Mouse (Mus musculus) kidney, embryonic 15.5 days (tissue): ENCODE results near the gene Cemip. TPM values are rescaled to one million over a fixed set of nuclear protein-coding genes. Genes with fewer than 3 reads are reported as not detected.

Experiments
- ATAC-seq: fragments of 200-750 bp; cut with Nextera tagmentation; replicated peaks from 2 replicates; pipeline ENCODE4 v1.8.0; 2017; ENCODE audit warnings: moderate TSS enrichment; ENCODE audit not compliant: low FRiP score
- H3K27ac ChIP-seq: fragments of 300-500 bp; sonication (generic); 2 replicates; pipeline ENCODE4 v1.5.1; 2015; ENCODE audit warnings: mild to moderate bottlenecking, inconsistent platforms
- H3K27me3 ChIP-seq: fragments of 300-500 bp; sonication (generic); 2 replicates; pipeline ENCODE4 v1.6.1; 2015; ENCODE audit warnings: inconsistent platforms
- H3K36me3 ChIP-seq: fragments of 300-500 bp; sonication (generic); 2 replicates; pipeline ENCODE4 v1.6.1; 2015; ENCODE audit warnings: inconsistent platforms
- H3K4me1 ChIP-seq: fragments of 300-500 bp; sonication (generic); 2 replicates; pipeline ENCODE4 v1.6.1; 2015; ENCODE audit warnings: inconsistent platforms
- H3K4me2 ChIP-seq: fragments of 300-500 bp; sonication (generic); 2 replicates; pipeline ENCODE4 v1.6.1; 2015; ENCODE audit warnings: moderate library complexity, mild to moderate bottlenecking, inconsistent platforms
- H3K4me3 ChIP-seq: fragments of 300-500 bp; sonication (generic); replicated peaks from 2 replicates; pipeline ENCODE4 v1.5.1; 2015; ENCODE audit warnings: mild to moderate bottlenecking, inconsistent platforms
- H3K9ac ChIP-seq: fragments of 300-500 bp; sonication (generic); 2 replicates; pipeline ENCODE4 v1.6.1; 2015; ENCODE audit warnings: mild to moderate bottlenecking, inconsistent platforms
- H3K9me3 ChIP-seq: fragments of 300-500 bp; sonication (generic); replicated peaks from 2 replicates; pipeline ENCODE4 v1.6.1; 2016; ENCODE audit warnings: inconsistent platforms
- WGBS: fragments of 180-500 bp; shearing (Covaris S2); methylation state at CpG from one replicate; pipeline ENCODE4 v1.1.7; 2015; ENCODE audit warnings: mixed read lengths; 5-methylcytosine and 5-hydroxymethylcytosine counted together
- polyA plus RNA-seq: library from polyadenylated mRNA; unstranded; fragments of >200 nt; fragmentation: Nextera tagmentation; extraction: Ambion mirVana; gene quantifications from 2 replicates; pipeline ENCODE4 v1.2.1, GENCODE M21; 2015

Gene Cemip
- polyA plus RNA-seq, 1 experiment from 2014 or later = 0.29 TPM

DNA sequence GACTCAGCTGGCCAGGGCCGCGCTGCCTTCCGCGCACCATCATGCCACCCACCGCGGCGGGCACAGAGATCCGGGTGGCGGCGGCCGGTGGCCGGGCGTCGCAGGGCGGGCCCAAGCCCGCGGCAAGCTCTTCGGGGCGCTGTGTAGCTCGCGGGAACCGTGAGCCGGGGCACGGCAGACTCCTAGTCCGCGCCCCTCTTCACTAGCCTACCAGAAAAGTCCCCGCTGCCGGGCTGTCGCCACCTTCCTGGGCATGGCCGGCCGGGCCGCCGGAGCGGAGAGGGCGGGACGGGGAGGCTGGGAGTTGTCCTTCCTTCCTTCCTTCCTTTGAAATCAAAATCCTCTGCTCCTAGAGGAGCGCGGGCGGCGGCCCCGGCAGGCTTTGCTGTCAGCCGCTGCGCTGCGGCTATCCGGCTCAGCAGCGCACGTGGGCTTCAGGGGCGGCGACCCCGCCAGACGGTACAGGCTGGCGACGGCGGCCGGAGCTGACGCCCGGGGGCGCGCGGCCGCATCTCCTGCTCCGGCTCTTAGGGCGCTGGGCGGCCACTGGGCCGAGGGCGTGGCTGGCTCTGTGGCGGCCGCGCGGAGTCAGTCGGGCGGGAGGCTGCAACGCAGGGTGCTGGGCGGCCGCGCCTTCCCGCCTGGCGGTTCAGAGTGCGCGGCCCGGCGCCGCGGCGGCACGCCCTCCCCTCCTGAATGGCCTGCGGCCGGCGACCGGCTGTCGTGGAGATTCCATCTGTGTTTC, 202.9 kb downstream of the Cemip start:
- Histone ChIP-seq H3K36me3 (peaks cover 16% of the 10 kb centered on the region), H3K4me1 (peaks cover 49% of the 10 kb centered on the region), H3K9me3 (peaks cover 3% of the 10 kb centered on the region; the same call in 1 of the 2 replicates), H3K4me3 (peak overlapping the region; percentile 79), H3K9ac (peak overlapping the region; percentile 81), H3K27ac (peak overlapping the region; percentile 98), H3K4me2 (peak overlapping the region; percentile 88), H3K27me3 (no peaks in the 10 kb centered on the region)
- under 1% methylated on average over 87 of the region's 91 CpGs for WGBS
- peak; percentile 86 for ATAC-seq

Other genes with a start within 250 kb of the Cemip start
- 10.4 and 11.0 TPM in 2 replicates for gene Tlnrd1, start 202.2 kb downstream of the Cemip start, polyA plus RNA-seq
- gene Mesd, start 202.0 kb downstream of the Cemip start, polyA plus RNA-seq = 115 and 119 TPM in 2 replicates
- gene Abhd17c, start 65.4 kb upstream of the Cemip start, polyA plus RNA-seq = 45.7 and 47.5 TPM in 2 replicates